Mouse (Mus musculus) E14TG2a.4 (cell line): ENCODE measurements around the gene Pou2f1.

ENCODE experiments used
- CTCF ChIP-seq: conservative IDR thresholded peaks from 2 replicates; pipeline ENCODE4 v1.5.1; 2014; ENCODE audit warnings: low read length
- NANOG ChIP-seq: IDR thresholded peaks from 2 replicates; pipeline ENCODE4 v1.6.1; 2014; ENCODE audit warnings: borderline replicate concordance, low read length, mixed read lengths
- POU5F1 ChIP-seq: IDR thresholded peaks from 2 replicates; pipeline ENCODE4 v1.6.1; 2014; ENCODE audit warnings: low read length, borderline replicate concordance

GRCm38 (mm10) chr1:165925207-165925606, 77.3 kb downstream of the Pou2f1 start:
- TF ChIP-seq CTCF, result no peak
- TF ChIP-seq NANOG, result no peak
- no peak for TF ChIP-seq POU5F1
